Mouse (Mus musculus): ENCODE measurements around the gene Ctxn1.
"Not testable (repeated sequence)": the region's sequence is repeated elsewhere in the genome, so short reads cannot be mapped to it uniquely, and the experiment has no call there.

The Ctxn1 gene

GRCm38 (mm10) chr8:4259125-4259804 lies at the start of gene Ctxn1:
Ctxn1 (minus strand) TSS chr8:4259274.
- no peak for DNase-seq (ENCODE audit: low read depth, low spot score)

DNA sequence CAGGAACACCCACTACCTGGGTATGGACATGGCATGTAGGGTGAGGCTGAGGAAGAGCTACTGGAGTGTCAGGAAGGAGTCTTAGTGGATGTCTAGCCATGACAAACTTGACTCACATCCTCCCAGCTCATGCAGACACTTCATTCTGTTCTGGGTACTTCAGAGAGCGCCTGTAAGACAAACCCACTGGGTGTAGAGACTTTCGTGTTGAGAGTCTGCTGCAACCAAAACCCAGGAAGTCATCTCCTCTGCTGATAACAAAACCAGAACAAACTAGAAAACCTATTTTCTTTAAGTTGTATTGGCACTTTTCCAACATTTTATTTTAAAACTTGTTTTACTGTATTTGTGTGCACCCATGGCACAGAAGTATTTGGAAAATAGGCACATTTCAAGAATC lies 46.8 kb upstream of the Ctxn1 start:
- no peak for DNase-seq (ENCODE audit: low read depth, low spot score)

- no peak for DNase-seq (ENCODE audit: low read depth, low spot score)
These were observed 45.1 kb upstream of the Ctxn1 start for GRCm38 (mm10) chr8:4304124-4304547.

DNA sequence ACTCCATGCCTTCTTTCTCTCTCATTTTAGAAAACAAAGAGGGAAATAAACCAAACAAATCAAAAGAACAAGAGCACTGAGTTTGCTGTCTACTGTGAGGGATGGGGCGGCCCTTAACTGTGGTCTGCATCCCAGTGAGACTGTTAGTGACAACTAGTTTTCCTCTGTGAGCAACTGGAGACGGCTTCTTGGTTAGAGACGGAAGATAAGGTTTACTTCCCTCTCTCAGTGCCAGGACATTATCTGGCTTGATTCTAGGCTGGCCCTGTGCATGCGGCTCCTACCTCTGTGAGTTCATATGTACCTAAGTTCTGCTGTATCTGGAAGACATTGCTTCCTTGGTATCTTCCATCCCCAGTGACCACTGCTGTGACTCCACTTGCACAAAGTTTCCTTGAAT lies 38.7 kb upstream of the Ctxn1 start:
- no peak for DNase-seq (ENCODE audit: low read depth, low spot score)

- DNase-seq (ENCODE audit: low read depth, low spot score) = no peak
These were observed 33.7 kb upstream of the Ctxn1 start for GRCm38 (mm10) chr8:4292738-4293137.

DNA sequence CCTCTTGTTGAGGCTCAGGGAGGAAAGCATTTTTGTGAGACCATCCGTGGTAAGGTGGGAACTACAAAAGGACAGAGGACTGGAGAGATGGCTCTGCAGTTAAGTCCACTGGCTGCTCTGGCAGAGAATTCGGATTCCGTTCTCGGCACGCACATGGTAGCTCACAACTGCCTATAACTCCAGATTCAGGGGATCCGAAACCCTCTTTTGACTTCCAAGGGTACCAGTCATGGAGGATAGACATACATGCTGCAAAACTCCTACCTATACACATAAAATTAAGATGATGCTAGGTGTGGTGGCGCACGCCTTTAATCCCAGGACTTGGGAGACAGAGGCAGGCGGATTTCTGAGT lies 17.0 kb upstream of the Ctxn1 start:
- DNase-seq (ENCODE audit: low read depth, low spot score) = no peak

GRCm38 (mm10) chr8:4275275-4276110 lies 16.4 kb upstream of the Ctxn1 start, which contains the start of gene Timm44:
Timm44 (minus strand) TSS chr8:4275913.
- peak; percentile 97 for DNase-seq (ENCODE audit: low read depth, low spot score)

- no peak for DNase-seq (ENCODE audit: low read depth, low spot score)
These were observed 10.5 kb upstream of the Ctxn1 start for GRCm38 (mm10) chr8:4269609-4270008.

- DNase-seq (ENCODE audit: low read depth, low spot score) = no peak
These were observed 8.6 kb upstream of the Ctxn1 start for GRCm38 (mm10) chr8:4267627-4268026.

DNA sequence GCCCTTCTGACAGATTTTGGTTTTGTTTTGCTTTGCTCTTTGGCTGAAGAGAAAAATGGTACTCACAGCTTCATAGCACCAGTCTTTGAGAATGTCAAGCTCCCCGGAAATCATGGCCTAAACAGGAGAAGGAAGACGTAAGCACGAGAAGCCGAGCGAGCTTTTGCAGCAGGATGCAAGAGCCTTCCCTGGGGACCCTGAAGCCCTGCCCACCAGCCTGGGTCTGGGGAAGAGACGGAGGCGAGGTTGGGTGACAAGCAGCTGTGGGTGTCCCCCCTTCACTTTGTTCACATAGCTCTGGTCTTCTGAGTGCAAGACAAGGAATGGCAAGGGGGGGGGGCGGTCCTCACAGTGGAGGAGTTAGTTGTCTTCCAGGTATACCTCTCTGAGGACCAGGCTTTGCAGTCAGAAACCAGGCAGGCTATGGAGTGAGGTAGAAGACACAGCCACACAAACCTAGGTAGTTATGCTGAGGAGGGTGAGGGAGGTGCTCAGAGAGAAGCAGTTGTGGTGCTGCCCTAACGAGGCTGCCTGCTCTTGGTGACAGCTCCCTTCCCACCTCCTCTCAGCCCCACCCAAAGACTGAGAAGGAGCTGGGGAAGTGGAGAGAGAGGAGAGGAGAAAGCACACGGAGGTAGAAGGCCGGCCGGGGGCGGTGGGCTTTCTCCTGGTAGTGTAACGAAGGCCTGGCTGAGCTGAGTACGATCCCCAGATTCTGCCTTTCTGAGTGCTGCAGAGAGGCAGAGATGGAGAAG lies 6.3 kb upstream of the Ctxn1 start:
- no peak for DNase-seq (ENCODE audit: low read depth, low spot score)

- peak; percentile 91 for DNase-seq (ENCODE audit: low read depth, low spot score)
These were observed 4.2 kb upstream of the Ctxn1 start for GRCm38 (mm10) chr8:4263105-4263791.

DNA sequence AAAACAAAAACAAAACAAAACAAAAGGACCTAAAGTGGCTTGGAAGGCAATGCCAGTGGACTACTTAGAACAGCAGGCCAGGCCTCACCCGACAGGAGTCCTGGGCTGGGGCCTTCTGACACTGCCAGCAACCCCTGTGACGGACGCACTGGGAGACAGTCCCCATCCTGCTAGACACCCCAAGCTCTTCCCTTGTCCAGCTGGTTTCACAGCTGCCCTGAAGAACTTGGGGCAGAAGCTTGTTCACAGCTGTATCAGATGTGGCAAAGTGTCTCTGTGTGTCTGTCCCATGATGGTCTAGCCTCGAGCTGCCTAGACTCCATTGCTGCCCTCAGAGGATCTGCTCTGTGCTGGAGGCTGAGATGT lies 714 bp upstream of the Ctxn1 start:
- no peak for DNase-seq (ENCODE audit: low read depth, low spot score)

GRCm38 (mm10) chr8:4258678-4259077 lies 396 bp downstream of the Ctxn1 start:
- DNase-seq (ENCODE audit: low read depth, low spot score) = no peak

DNA sequence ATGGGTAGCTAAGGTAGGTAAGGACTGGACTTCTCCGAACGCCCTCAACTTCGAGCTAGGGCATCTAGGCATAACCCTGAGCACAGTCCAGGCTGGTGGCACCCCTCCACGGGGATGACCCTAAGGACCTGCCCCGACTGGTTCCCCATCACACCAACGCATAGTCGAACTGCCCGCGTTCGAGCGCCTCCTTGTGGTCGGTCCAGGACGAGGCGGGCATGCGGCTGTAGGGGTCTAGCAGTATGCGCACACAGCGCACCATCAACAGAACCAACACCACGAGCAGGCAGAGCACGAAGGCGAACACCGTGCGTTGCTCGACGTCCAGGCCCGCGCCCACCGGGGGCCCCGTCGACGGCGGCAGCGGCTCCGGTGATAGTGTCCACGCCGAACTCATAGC lies 841 bp downstream of the Ctxn1 start:
- DNase-seq (ENCODE audit: low read depth, low spot score) = no peak

GRCm38 (mm10) chr8:4257350-4257749 lies 1.7 kb downstream of the Ctxn1 start:
- no peak for DNase-seq (ENCODE audit: low read depth, low spot score)

GRCm38 (mm10) chr8:4256911-4257310 lies 2.2 kb downstream of the Ctxn1 start:
- DNase-seq (ENCODE audit: low read depth, low spot score) = peak; percentile 96

DNA sequence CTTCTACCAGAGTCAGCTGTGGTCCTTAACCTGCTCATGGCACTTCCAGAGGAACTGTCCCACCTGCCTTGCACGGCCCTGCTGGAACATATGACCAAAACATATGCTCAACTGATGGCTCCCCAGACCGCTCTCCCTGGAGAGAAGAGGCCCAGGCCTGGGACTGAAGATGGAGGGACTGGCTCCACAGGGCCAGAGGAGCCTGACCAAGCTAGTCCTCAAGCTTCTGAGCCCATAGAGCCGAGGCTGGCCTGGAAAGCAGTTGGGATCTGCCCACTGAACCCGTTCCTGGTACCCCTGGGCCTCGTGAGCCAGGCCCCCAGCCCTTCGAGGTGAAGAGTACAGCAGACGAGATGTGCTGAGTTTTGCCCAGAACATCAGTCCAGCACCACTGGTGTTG lies 3.6 kb downstream of the Ctxn1 start:
- DNase-seq (ENCODE audit: low read depth, low spot score) = not testable (repeated sequence)

- no peak for DNase-seq (ENCODE audit: low read depth, low spot score)
These were observed 5.1 kb downstream of the Ctxn1 start for GRCm38 (mm10) chr8:4254001-4254400.

DNA sequence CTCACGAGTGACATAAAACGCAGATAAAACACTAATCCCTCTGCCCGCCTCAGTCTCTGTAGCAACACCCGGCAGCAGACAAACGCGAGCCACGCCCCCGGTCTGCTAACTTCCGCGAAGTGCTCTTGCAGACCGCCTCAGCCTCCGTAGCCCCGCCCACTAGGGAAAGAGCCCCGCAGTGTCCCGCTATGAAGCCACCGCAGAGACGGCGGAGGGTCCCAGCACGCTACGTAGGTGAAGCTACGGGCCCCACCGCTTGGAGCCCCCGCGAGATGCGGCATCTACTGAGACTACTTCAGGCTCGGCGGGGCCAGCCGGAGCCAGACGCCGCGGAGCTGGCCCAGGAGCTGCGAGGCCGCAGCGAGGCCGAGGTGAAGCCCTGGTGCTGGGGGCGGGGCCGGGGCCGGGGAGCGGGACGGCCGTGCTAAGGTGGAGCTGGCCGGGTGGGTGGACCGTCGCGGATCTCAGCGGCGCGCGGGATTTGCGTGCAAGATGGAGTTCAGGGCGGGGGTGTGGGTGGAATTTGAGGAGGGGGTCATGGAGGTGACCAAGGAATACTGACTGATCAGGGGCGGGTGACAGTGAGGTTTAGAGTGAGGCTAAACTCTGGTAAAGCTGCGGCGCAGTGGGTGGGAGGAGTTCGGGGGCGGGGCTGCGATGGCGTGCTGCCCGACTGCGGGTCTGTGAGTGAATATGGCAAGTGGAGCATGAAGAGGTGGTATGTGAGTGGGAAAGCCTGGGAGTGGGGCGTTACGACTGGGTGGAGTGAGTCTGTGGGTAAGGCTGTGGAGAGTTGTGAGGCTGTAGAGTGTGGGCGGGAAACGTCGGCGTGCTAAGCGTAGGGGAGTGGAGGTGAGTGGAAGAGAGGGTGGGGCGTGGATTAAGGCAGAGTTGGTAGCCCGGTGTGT lies 5.9 kb downstream of the Ctxn1 start, which contains the start of gene Snapc2:
Snapc2 (plus strand) TSS at position 147 of the 908 bp plus-strand sequence.
- peak; percentile 93 for DNase-seq (ENCODE audit: low read depth, low spot score)

- no peak for DNase-seq (ENCODE audit: low read depth, low spot score)
These were observed 6.8 kb downstream of the Ctxn1 start for GRCm38 (mm10) chr8:4252116-4252760.
